Comparison of ENCODE assay signal across 18 mouse cellular contexts in the genomic region with DNA sequence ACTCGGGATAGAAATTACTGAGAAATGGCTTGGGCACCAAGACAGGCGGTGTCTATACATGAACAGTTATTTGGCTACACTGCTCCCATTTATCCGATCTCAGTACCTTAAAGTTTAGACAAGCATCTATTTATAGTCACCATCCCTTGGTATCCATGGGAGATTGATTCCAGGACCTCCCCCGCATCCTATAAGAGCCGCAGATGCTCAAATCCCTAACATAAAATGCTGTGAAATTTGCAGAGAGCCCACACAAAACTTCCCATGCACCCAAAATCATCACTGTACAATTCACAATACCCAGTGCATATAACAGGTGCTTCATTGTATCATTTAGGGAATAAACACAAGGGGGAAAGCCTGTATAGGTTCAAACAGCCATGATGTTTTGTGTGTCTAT.
A peak's percentile ranks its signal among the peaks of the same experiment; 100 is the strongest.
DNase-seq lines count a peak whose midpoint lies in the region; ATAC-seq and TF ChIP-seq lines count a peak whose summit lies in the region.
"Had no signal": no experiment of that assay in that cellular context is flagged by ENCODE, and none has a peak within 500 bp of the region (broad histone marks: within the 10 kb centered on the region; RNA-seq: fewer than 3 reads in every experiment).

No protein-coding gene starts in this region.

- WGBS in hindbrain, postnatal 0 days, result 87% methylated on average over 5 of the region's 5 CpGs

- no peaks in the 10 kb centered on the region for H3K4me1 ChIP-seq in hindbrain, postnatal 0 days (ENCODE audit: insufficient read depth, low read length)

- no peak for DNase-seq in gastrocnemius, adult 2 months
- DNase-seq in gastrocnemius, adult 18-20 months (ENCODE audit: low spot score), result no peak
- DNase-seq in left cerebral cortex, postnatal 14 days (ENCODE audit: low spot score in 2 of 2), result peak; percentile 17 to 23
- DNase-seq in left cerebral cortex, adult 9 months (ENCODE audit: low spot score in 2 of 2), result no peak
- DNase-seq in hindbrain, postnatal 0 days (ENCODE audit: low spot score), result no peak
- DNase-seq: adrenal gland, adult 2 months; adrenal gland, postnatal 10 days; adrenal gland, postnatal 25 days; cerebellum, adult 11-12 months; cerebellum, adult 2 months; cerebellum, adult 9-10 months; cerebellum, postnatal 10 days; cerebellum, postnatal 25 days; forebrain, postnatal 0 days had no signal

- no peak for ATAC-seq in hindbrain, postnatal 0 days
- ATAC-seq: forebrain, embryonic 13.5 days; forebrain, embryonic 15.5 days; forebrain, postnatal 0 days had no signal

- no peak for TF ChIP-seq CTCF in gastrocnemius, adult 2 months (IDR thresholded peaks at IDR 0.05)
- TF ChIP-seq CTCF in hindbrain, postnatal 0 days (IDR thresholded peaks at IDR 0.05; ENCODE audit: low read depth), result no peak

- no peaks in the 10 kb centered on the region for H3K27me3 ChIP-seq in hindbrain, postnatal 0 days (ENCODE audit: insufficient read depth, low read length)
- H3K27me3 ChIP-seq: embryonic facial prominence, embryonic 12.5 days; forebrain, embryonic 13.5 days; forebrain, embryonic 15.5 days had no signal

- H3K4me2 ChIP-seq in hindbrain, postnatal 0 days (ENCODE audit: low read depth, low read length), result no peak overlapping the region
- H3K4me2 ChIP-seq: embryonic facial prominence, embryonic 12.5 days; forebrain, embryonic 13.5 days; forebrain, embryonic 15.5 days had no signal

- H3K9me3 ChIP-seq in hindbrain, postnatal 0 days (ENCODE audit: low read length), result no peaks in the 10 kb centered on the region
- H3K9me3 ChIP-seq: embryonic facial prominence, embryonic 10.5 days; embryonic facial prominence, embryonic 12.5 days; forebrain, embryonic 13.5 days; forebrain, embryonic 15.5 days had no signal

- intact Hi-C loops in gastrocnemius, adult 2 months (cut with DNase I), result loop anchor here (2.0 to 5.0 kb wide), 4 partner anchors 35 to 179 kb away; no protein-coding TSS in a partner anchor
- intact Hi-C loops in left cerebral cortex, postnatal 14 days (cut with DNase I), result no loop called here

- H3K4me3 ChIP-seq in gastrocnemius, adult 2 months, result no peak overlapping the region
- no peak overlapping the region for H3K4me3 ChIP-seq in hindbrain, postnatal 0 days (ENCODE audit: low read length)
- H3K4me3 ChIP-seq: embryonic facial prominence, embryonic 10.5 days; embryonic facial prominence, embryonic 12.5 days; forebrain, embryonic 13.5 days; forebrain, embryonic 15.5 days had no signal

- H3K27ac ChIP-seq in gastrocnemius, adult 2 months, result peak overlapping the region; percentile 84
- no peak overlapping the region for H3K27ac ChIP-seq in hindbrain, postnatal 0 days
- H3K27ac ChIP-seq: embryonic facial prominence, embryonic 10.5 days; embryonic facial prominence, embryonic 12.5 days; forebrain, embryonic 13.5 days; forebrain, embryonic 15.5 days had no signal

- H3K9ac ChIP-seq in hindbrain, postnatal 0 days (replicated peaks; ENCODE audit: low read length), result no peak overlapping the region
- H3K9ac ChIP-seq: embryonic facial prominence, embryonic 12.5 days; forebrain, embryonic 13.5 days; forebrain, embryonic 15.5 days; forebrain, postnatal 0 days had no signal

- H3K36me3 ChIP-seq in hindbrain, postnatal 0 days (ENCODE audit: insufficient read depth, low read length), result no peaks in the 10 kb centered on the region
- H3K36me3 ChIP-seq: embryonic facial prominence, embryonic 10.5 days; embryonic facial prominence, embryonic 12.5 days; forebrain, embryonic 15.5 days had no signal

Comparison
In these comparisons a context has a peak if more than half of its experiments do, and no peak if none do; other contexts are left out.
1. DNase-seq: peak in left cerebral cortex, postnatal 14 days (2 of 2); none in gastrocnemius, adult 2 months (single experiment), gastrocnemius, adult 18-20 months (single experiment), left cerebral cortex, adult 9 months (0 of 2) and hindbrain, postnatal 0 days (single experiment).